Mouse (Mus musculus) C2C12 (cell line): Measurements from ENCODE around the gene Mrc2. TPM values are rescaled to one million over a fixed set of nuclear protein-coding genes. Genes with fewer than 3 reads are reported as not detected.

Experiments used
- H3K27me3 ChIP-seq: one replicate; pipeline ENCODE4 v1.6.1; 2011; ENCODE audit not compliant: control insufficient read depth, insufficient read depth, insufficient read length
- H3K36me3 ChIP-seq: one replicate; pipeline ENCODE4 v1.6.1; 2011; ENCODE audit not compliant: control insufficient read depth, insufficient read depth
- H3K4me3 ChIP-seq: one replicate; pipeline ENCODE4 v1.5.1; 2011; ENCODE audit warnings: mild to moderate bottlenecking, control low read depth; ENCODE audit not compliant: poor library complexity, insufficient read depth, severe bottlenecking
- H3K79me2 ChIP-seq: one replicate; pipeline ENCODE4 v1.6.1; 2011; ENCODE audit not compliant: control insufficient read depth, insufficient read depth
- H3K79me3 ChIP-seq: one replicate; pipeline ENCODE4 v1.6.1; 2011; ENCODE audit warnings: low read depth, control low read depth
- H3ac ChIP-seq: one replicate; pipeline ENCODE3; 2011; ENCODE audit warnings: low read depth; ENCODE audit not compliant: control insufficient read depth, insufficient read length
- CEBPB ChIP-seq: IDR thresholded peaks from one replicate; pipeline ENCODE4 v1.6.1; 2011; ENCODE audit warnings: low read depth, mild to moderate bottlenecking, control low read depth, moderate library complexity
- CTCF ChIP-seq: IDR thresholded peaks from one replicate; pipeline ENCODE4 v1.5.1; 2011; ENCODE audit not compliant: control insufficient read depth, insufficient read depth, insufficient read length
- FOSL1 ChIP-seq: IDR thresholded peaks from one replicate; pipeline ENCODE4 v1.8.0; 2011; ENCODE audit warnings: mild to moderate bottlenecking, low read length; ENCODE audit not compliant: poor library complexity, insufficient read depth, severe bottlenecking
- MAX ChIP-seq: IDR thresholded peaks from one replicate; pipeline ENCODE4 v1.6.1; 2011; ENCODE audit warnings: mild to moderate bottlenecking, control low read depth
- MYOD1 ChIP-seq: IDR thresholded peaks from one replicate; pipeline ENCODE4 v1.6.1; 2011; ENCODE audit warnings: low read depth; ENCODE audit not compliant: control insufficient read depth, insufficient read length
- MYOG ChIP-seq: IDR thresholded peaks from one replicate; pipeline ENCODE4 v1.6.1; 2011; ENCODE audit not compliant: control insufficient read depth, insufficient read length; ENCODE audit errors: extremely low read depth
- USF1 ChIP-seq: IDR thresholded peaks from one replicate; pipeline ENCODE4 v1.6.1; 2011; ENCODE audit warnings: low read depth, mild to moderate bottlenecking, control low read depth, moderate library complexity
- polyA plus RNA-seq: library from polyadenylated mRNA; unstranded; fragments of >200 nt; fragmentation: generic; extraction: Trizol; gene quantifications from one replicate; pipeline ENCODE4 v1.2.1, GENCODE M21; 2012; ENCODE audit warnings: missing spikeins

The Mrc2 gene
- polyA plus RNA-seq, 1 experiment, result 28.7 TPM

- Histone ChIP-seq H3K79me3 (no peaks in the 10 kb centered on the region), H3K79me2 (no peaks in the 10 kb centered on the region), H3K4me3 (no peak overlapping the region), H3ac (no peak overlapping the region), H3K36me3 (no peaks in the 10 kb centered on the region), H3K27me3 (no peaks in the 10 kb centered on the region)
- TF ChIP-seq MAX (no peak), USF1 (no peak), MYOD1 (no peak), CTCF (no peak), FOSL1 (no peak), MYOG (no peak), CEBPB (no peak)
Measured at GRCm38 (mm10) chr11:105373881-105374280, 81.4 kb downstream of the Mrc2 start.

DNA sequence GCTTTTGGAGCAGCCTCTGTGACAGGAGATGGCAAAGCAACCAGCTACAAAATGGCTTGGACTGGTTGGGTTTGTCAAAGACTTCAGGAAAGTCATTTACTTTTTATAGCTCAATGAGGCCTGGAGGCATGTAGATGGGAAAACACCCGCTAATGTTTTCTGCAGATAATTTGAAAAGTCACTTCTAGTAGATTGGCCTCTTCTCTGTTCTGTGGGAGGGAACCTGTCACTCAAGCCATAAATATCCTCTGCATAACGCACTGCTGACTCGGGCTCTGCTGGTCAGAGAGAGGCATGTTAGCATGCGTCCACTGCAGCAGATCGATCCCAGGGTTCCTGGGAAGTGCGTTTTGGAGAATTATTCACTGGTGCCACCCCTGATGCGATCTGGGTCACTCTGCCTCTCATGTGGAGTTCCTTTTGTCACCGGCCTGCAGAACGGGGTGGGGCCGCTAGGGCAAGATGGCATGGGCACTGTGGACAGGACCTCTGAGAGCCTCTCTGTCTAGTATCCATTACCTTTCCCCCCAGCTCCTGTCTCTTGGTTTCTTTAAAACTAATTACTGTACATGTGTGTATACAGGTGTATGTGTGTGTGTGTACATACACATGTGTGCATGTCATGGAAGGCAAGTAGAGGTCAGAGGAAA is 82.2 kb downstream of the Mrc2 start:
- H3K36me3 ChIP-seq, result no peaks in the 10 kb centered on the region
- TF ChIP-seq CTCF (no peak), CEBPB (no peak)
- no peaks in the 10 kb centered on the region for H3K79me2 ChIP-seq
- no peaks in the 10 kb centered on the region for H3K27me3 ChIP-seq
- H3K4me3 ChIP-seq, result no peak overlapping the region
- H3ac ChIP-seq, result no peak overlapping the region
- H3K79me3 ChIP-seq, result no peaks in the 10 kb centered on the region

- Histone ChIP-seq H3K27me3 (no peaks in the 10 kb centered on the region), H3K79me3 (no peaks in the 10 kb centered on the region), H3K4me3 (no peak overlapping the region), H3ac (no peak overlapping the region), H3K79me2 (no peaks in the 10 kb centered on the region), H3K36me3 (no peaks in the 10 kb centered on the region)
- TF ChIP-seq CTCF (no peak), MYOG (no peak)
Measured at GRCm38 (mm10) chr11:105375821-105376235, 83.4 kb downstream of the Mrc2 start.

DNA sequence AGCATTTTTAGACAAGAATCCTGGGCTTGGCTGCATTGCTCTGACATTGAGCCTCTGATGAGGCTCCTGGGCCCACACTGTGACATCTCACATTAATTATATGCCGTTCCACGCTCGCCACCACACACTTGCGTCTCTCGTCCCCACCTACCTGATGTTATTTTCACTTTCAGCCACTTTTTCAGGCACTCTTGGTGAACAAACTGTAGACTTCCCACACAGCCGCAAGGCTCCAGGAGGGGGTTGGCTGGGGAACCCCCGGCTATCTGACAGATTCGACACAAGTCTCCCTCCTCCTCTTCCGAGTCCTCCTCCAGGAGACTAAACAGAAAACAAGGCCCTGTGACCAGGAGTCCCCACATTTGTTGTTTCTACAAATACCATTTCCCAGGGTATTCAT is 92.8 kb downstream of the Mrc2 start:
- Histone ChIP-seq H3ac (no peak overlapping the region), H3K79me2 (no peaks in the 10 kb centered on the region), H3K36me3 (no peaks in the 10 kb centered on the region), H3K79me3 (no peaks in the 10 kb centered on the region), H3K27me3 (no peaks in the 10 kb centered on the region), H3K4me3 (no peak overlapping the region)
- no peak for TF ChIP-seq MYOG
- TF ChIP-seq FOSL1, result no peak
- TF ChIP-seq USF1, result no peak
- no peak for TF ChIP-seq MAX
- no peak for TF ChIP-seq CTCF
- no peak for TF ChIP-seq MYOD1
- no peak for TF ChIP-seq CEBPB

- Histone ChIP-seq H3ac (no peak overlapping the region), H3K79me2 (no peaks in the 10 kb centered on the region), H3K36me3 (no peaks in the 10 kb centered on the region), H3K79me3 (no peaks in the 10 kb centered on the region), H3K4me3 (no peak overlapping the region), H3K27me3 (no peaks in the 10 kb centered on the region)
- TF ChIP-seq MYOD1, result no peak
- no peak for TF ChIP-seq MAX
- TF ChIP-seq MYOG, result no peak
- no peak for TF ChIP-seq CTCF
- no peak for TF ChIP-seq USF1
- no peak for TF ChIP-seq FOSL1
- no peak for TF ChIP-seq CEBPB
Measured at GRCm38 (mm10) chr11:105388636-105389035, 96.2 kb downstream of the Mrc2 start.

DNA sequence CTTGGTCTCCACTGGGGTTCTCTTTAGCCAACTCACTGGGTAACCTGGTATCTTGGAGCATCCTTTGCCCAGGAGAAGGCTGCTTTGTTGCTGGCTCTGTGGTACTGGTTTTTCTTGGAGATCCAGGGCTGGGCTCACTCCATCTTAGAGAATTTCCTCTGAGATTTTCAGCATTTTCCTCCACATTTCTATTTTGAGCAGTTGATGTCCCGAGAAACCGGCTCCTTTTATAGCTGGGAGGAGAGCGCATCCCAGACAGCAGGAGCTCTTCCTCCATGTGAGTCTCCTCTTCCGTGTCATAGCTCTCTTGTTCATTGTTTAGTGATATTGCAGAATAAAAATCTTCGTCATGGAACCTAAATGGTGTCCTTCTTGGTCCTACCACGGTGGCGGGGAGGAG is 97.8 kb downstream of the Mrc2 start:
- H3K27me3 ChIP-seq, result no peaks in the 10 kb centered on the region
- H3K36me3 ChIP-seq, result no peaks in the 10 kb centered on the region
- H3K79me3 ChIP-seq, result no peaks in the 10 kb centered on the region
- H3K79me2 ChIP-seq, result no peaks in the 10 kb centered on the region
- no peak for TF ChIP-seq MYOD1
- no peak for TF ChIP-seq CEBPB
- TF ChIP-seq MAX, result no peak
- no peak for TF ChIP-seq MYOG
- TF ChIP-seq USF1, result no peak
- H3K4me3 ChIP-seq, result no peak overlapping the region
- no peak overlapping the region for H3ac ChIP-seq

Other genes starting within 250 kb of the Mrc2 start
- not detected for gene Efcab3, start 229.1 kb upstream of the Mrc2 start, polyA plus RNA-seq
- 18.5 TPM for gene Mettl2, start 166.2 kb upstream of the Mrc2 start, polyA plus RNA-seq
- not detected for gene Gm10842, start 145.8 kb upstream of the Mrc2 start, polyA plus RNA-seq
- 16.9 TPM for gene Tlk2, start 113.8 kb upstream of the Mrc2 start, polyA plus RNA-seq
- gene March10, start 164.1 kb downstream of the Mrc2 start, polyA plus RNA-seq, result 0.09 TPM